Mouse (Mus musculus) forebrain, embryonic 12.5 days (tissue): ENCODE results near the gene Pdzph1. TPM values are rescaled to one million over a fixed set of nuclear protein-coding genes. Genes with fewer than 3 reads are reported as not detected.
A peak's percentile ranks its signal among the peaks of the same experiment; 100 is the strongest.

Experiments used
- ATAC-seq: fragments of 200-750 bp; cut with Nextera tagmentation; 2 replicates; pipeline ENCODE4 v1.8.0; 2017; ENCODE audit warnings: moderate TSS enrichment; ENCODE audit not compliant: low FRiP score
- H3K27ac ChIP-seq: fragments of 300-500 bp; sonication (generic); 2 replicates; pipeline ENCODE4 v1.5.1; 2016; ENCODE audit warnings: mild to moderate bottlenecking
- H3K27me3 ChIP-seq: fragments of 300-500 bp; sonication (generic); 2 replicates; pipeline ENCODE4 v1.6.1; 2016; ENCODE audit warnings: mild to moderate bottlenecking
- H3K36me3 ChIP-seq: fragments of 300-500 bp; sonication (generic); replicated peaks from 2 replicates; pipeline ENCODE4 v1.6.1; 2016; ENCODE audit warnings: mild to moderate bottlenecking
- H3K4me1 ChIP-seq: fragments of 300-500 bp; sonication (generic); 2 replicates; pipeline ENCODE4 v1.6.1; 2016
- H3K4me2 ChIP-seq: fragments of 300-500 bp; sonication (generic); 2 replicates; pipeline ENCODE4 v1.6.1; 2016; ENCODE audit warnings: mild to moderate bottlenecking, moderate library complexity
- H3K4me3 ChIP-seq: fragments of 300-500 bp; sonication (generic); replicated peaks from 2 replicates; pipeline ENCODE4 v1.5.1; 2016; ENCODE audit warnings: mild to moderate bottlenecking
- H3K9ac ChIP-seq: fragments of 300-500 bp; sonication (generic); 2 replicates; pipeline ENCODE4 v1.6.1; 2016; ENCODE audit warnings: mild to moderate bottlenecking
- H3K9me3 ChIP-seq: fragments of 300-500 bp; sonication (generic); 2 replicates; pipeline ENCODE4 v1.6.1; 2016
- WGBS: fragments of 180-500 bp; shearing (Covaris S2); methylation state at CpG from one replicate; pipeline ENCODE4 v1.1.7; 2016; 5-methylcytosine and 5-hydroxymethylcytosine counted together
- polyA plus RNA-seq: library from polyadenylated mRNA; unstranded; fragments of >200 nt; fragmentation: Nextera tagmentation; extraction: Ambion mirVana; gene quantifications from 2 replicates; pipeline ENCODE4 v1.2.1, GENCODE M21; 2016

Pdzph1 gene
- polyA plus RNA-seq, 1 experiment from 2014 or later: 13.8 TPM

DNA sequence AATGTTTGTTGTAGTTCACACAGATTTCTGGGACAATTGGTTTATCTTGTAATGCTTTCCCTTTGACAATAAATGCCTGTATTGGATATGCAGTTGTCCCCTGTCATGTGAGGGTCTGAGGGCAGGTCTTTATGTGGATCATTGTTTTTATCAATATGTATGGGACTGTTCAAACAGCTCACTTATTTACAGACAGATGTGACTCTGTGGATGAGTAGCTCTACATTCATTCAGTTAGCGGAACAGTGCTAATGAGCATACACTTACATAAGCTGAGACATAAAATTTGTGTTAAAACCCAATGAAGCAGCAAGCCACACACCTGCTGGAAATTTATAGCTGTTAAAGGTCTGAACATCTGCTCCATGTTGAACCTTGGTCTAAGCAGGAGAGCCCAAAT lies 34.1 kb downstream of the Pdzph1 start:
- whole genome bisulfite sequencing: 79% methylated on average over 1 of the region's 1 CpGs
- no peaks in the 10 kb centered on the region for H3K36me3 ChIP-seq
- H3K4me1 ChIP-seq: no peaks in the 10 kb centered on the region
- no peak overlapping the region for H3K4me2 ChIP-seq
- no peak for ATAC-seq
- H3K27ac ChIP-seq: no peak overlapping the region
- no peaks in the 10 kb centered on the region for H3K27me3 ChIP-seq
- no peak overlapping the region for H3K4me3 ChIP-seq
- H3K9ac ChIP-seq: no peak overlapping the region
- no peaks in the 10 kb centered on the region for H3K9me3 ChIP-seq

DNA sequence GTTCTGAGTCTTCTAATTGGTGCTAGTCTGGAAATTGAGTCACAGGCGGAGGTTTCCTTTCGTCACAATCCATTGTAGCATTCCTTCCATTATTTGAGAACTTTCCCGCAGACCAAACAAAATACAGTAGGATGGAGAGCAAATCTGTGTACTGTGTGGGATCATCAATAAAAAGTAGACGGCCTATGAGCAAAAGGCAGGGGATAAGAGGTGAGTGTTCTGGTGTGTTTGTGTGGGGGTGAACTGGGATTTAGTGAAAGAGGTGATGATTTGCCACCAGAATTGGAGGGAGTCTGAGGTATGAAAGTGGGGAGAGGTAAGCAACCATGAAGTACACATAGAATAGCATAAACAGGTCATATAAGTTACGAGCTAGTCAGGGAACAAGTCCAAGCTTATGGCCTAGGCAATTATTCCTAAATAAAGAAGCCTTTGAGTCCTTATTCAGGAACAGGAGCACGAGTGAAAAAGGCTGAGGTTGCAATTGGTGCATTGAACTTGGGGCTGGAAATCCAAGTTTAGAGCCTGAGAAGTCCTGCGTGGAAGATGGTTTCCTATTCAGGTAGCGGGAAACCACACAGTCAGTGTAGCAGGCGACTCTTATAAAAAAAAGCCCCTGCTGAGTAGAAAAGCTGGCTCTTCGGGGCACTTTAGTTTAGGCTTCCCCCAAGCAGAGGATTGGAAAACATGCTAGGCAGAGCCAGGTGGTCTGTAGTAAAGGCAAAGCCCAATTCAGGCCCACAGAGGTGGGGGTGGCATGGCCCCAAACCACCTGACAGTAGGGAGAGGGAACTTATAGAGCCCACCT lies 48.0 kb downstream of the Pdzph1 start:
- WGBS: 63% methylated on average over 10 of the region's 10 CpGs
- no peak for ATAC-seq
- H3K36me3 ChIP-seq: no peaks in the 10 kb centered on the region
- H3K9ac ChIP-seq: no peak overlapping the region
- no peaks in the 10 kb centered on the region for H3K27me3 ChIP-seq
- H3K4me2 ChIP-seq: no peak overlapping the region
- no peak overlapping the region for H3K27ac ChIP-seq
- no peaks in the 10 kb centered on the region for H3K4me1 ChIP-seq
- H3K9me3 ChIP-seq: no peaks in the 10 kb centered on the region
- no peak overlapping the region for H3K4me3 ChIP-seq

DNA sequence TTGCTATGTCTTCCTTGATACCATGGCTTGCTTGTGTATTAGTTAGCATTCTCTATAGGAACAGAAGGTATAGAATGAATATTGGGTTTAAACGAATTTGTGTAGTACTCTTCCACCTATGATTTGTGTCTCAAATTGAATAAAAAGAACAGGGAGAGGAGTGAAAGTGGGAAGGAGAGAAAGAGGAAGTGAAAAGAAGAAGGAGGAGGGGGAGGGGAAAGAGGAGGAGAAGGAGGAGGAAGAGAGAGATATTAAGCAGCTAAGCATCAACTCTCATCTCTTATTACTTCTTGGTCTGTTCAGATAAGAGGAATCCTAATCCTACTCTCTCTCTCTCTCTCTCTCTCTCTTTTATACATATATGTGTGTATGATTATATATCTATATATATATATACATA lies 52.6 kb downstream of the Pdzph1 start:
- no peak overlapping the region for H3K4me2 ChIP-seq
- H3K4me3 ChIP-seq: no peak overlapping the region
- H3K4me1 ChIP-seq: no peaks in the 10 kb centered on the region
- H3K9me3 ChIP-seq: no peaks in the 10 kb centered on the region
- no peak overlapping the region for H3K9ac ChIP-seq
- no peak overlapping the region for H3K27ac ChIP-seq
- H3K36me3 ChIP-seq: no peaks in the 10 kb centered on the region
- no peaks in the 10 kb centered on the region for H3K27me3 ChIP-seq
- no peak for ATAC-seq
- WGBS: 97% methylated on average over 1 of the region's 1 CpGs

DNA sequence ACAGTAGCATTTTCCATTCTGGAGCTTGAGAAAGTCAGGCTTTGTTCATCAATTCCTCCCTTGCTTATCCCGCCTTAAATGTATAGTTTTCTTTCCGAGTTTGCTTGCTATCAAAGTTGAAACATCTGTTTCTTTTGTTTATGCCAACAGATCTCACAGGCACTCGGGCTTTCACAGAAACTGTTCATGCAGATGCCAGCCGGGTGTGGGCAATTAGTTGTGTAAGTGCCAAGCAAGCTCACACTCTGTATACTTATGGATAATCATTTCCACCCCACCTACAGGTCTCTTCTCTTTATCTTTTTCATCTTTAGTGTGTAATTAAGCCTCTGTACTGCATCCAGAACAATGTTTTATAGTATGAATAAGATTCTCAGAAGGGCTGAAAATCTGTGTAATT lies 53.6 kb downstream of the Pdzph1 start:
- Histone ChIP-seq H3K27ac (no peak overlapping the region), H3K9ac (no peak overlapping the region), H3K4me1 (peaks cover 5% of the 10 kb centered on the region), H3K4me3 (no peak overlapping the region), H3K36me3 (no peaks in the 10 kb centered on the region), H3K4me2 (no peak overlapping the region), H3K9me3 (no peaks in the 10 kb centered on the region), H3K27me3 (no peaks in the 10 kb centered on the region)
- 17% methylated on average over 4 of the region's 4 CpGs for WGBS
- ATAC-seq: no peak

DNA sequence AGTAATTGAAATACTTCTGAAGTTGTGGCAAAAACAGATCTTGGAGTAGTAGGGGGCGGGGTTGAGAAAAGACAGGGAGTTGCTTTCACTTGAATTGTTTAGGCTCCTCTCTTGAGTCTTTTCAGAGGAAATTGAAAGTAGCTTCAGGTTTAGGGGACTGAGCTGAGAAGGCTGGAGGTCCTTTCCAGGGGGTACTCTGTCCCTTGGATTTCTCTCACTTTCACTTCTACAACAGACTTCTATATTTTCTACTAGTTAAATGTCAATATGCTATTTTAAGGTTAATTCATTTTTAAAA lies 58.2 kb downstream of the Pdzph1 start:
- peak overlapping the region; percentile 82 for H3K27ac ChIP-seq
- H3K36me3 ChIP-seq: no peaks in the 10 kb centered on the region
- ATAC-seq: no peak; the same call in 1 of the 2 replicates
- H3K4me3 ChIP-seq: no peak overlapping the region
- H3K4me1 ChIP-seq: peaks cover 16% of the 10 kb centered on the region
- H3K4me2 ChIP-seq: peak overlapping the region; percentile 34; the same call in 1 of the 2 replicates
- no peak overlapping the region for H3K9ac ChIP-seq
- WGBS: 0% methylated on average over 1 of the region's 1 CpGs
- no peaks in the 10 kb centered on the region for H3K9me3 ChIP-seq
- no peaks in the 10 kb centered on the region for H3K27me3 ChIP-seq

DNA sequence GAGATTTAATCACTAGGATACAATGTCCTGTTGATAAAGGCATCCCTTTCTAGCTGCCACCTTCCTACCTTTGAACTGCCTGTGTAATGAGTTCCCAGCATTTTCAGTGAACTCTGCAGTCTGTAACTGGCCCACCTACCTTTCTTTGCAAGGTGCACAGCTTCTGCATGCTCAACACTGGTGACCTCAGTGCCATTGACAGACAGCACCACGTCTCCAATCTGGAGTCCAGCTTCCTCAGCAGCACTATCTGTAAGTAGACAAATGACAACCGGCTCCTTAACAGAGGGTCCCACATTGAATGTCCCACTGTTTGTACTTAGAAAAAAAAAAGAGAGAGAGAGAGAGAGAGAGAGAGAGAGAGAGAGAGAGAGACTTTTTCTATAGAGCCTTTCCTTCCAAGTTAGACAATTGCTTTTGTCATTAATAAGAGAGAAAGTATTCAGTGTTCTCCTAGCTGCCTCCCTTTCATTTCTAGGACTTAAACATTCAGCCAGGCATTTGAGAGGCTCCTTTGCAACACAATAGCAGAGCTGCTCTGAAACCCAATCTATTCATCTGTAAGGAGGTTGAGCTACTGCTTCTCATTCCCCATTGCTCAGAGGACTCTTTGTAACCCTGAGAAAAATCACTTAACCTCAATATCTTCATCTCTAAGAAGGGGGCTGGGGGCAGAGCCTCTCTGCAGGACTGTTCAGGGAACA lies 58.7 kb downstream of the Pdzph1 start:
- 0% methylated on average over 2 of the region's 2 CpGs for WGBS
- Histone ChIP-seq H3K27ac (peak overlapping the region; percentile 82), H3K4me1 (peaks cover 16% of the 10 kb centered on the region), H3K27me3 (no peaks in the 10 kb centered on the region), H3K9ac (no peak overlapping the region), H3K9me3 (no peaks in the 10 kb centered on the region), H3K4me2 (peak overlapping the region; percentile 34), H3K36me3 (no peaks in the 10 kb centered on the region), H3K4me3 (no peak overlapping the region)
- ATAC-seq: peak; percentile 88

DNA sequence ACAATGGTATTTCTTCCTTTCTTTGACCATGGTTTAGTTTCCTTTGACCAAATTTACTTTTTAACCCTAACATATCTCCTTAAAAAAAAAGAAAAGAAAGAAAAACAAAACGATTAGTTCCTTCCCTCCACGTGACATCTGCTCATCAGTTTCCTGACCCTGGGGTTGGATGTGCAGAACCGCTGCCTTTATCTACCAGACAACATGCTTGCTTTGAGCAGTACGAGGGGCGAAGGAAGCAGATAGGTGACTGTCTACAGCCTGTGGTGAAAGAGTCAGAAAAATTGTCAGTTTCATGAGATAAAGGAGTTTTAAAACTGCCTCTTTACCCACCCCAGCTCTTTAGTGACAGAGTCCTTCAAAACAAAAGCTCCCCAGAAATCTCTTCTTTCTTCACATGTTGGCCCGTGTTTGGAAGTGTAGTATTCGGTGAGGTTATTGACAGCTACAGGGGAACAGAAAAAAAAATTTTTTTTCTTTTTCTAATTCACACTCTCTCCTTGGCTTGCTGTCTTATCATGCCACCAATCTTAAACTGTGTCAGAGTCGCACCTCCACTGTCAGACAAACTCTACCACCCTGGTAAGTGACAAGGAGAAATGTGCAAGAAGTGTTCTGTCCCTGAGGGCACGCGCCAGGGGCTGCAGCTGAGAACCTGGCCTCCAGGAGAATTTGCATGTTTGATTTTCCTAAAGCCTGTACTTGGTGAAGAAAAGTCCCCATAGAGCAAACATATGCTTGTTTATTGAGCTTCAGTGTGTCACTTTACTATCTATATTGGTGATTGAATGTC lies 66.2 kb downstream of the Pdzph1 start:
- no peaks in the 10 kb centered on the region for H3K9me3 ChIP-seq
- H3K4me2 ChIP-seq: no peak overlapping the region
- WGBS: 89% methylated on average over 10 of the region's 10 CpGs
- no peak overlapping the region for H3K4me3 ChIP-seq
- ATAC-seq: no peak
- no peak overlapping the region for H3K9ac ChIP-seq
- no peaks in the 10 kb centered on the region for H3K27me3 ChIP-seq
- H3K4me1 ChIP-seq: peaks cover 7% of the 10 kb centered on the region; the same call in 1 of the 2 replicates
- no peak overlapping the region for H3K27ac ChIP-seq
- H3K36me3 ChIP-seq: no peaks in the 10 kb centered on the region

DNA sequence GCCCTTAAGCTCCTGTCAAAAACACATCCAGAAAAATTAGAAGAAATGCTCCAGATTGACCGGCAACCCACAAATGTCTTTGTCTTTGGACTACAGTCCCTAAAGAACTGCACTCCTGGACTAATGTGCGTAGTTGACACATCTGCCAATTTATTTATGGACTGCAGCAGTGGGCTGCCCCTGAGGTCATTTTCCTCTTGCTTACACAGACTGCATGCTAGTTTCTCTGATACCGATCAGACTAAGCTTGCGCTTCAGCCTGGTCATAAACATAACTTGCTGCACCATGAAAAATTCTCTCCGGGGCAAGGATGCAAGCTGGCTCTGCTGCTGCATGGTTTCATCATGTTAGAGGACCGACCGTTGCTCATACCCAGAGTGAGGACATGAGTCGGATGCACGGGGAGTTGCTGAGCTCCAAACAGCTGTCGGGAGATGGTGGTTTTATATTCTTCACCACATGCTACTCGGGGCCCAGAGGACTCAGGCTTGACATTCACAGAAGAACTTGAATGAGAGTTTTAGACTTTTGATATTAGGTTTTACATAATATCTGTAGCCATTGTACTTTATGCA lies 67.2 kb downstream of the Pdzph1 start:
- H3K9me3 ChIP-seq: no peaks in the 10 kb centered on the region
- H3K9ac ChIP-seq: no peak overlapping the region
- no peaks in the 10 kb centered on the region for H3K36me3 ChIP-seq
- no peak overlapping the region for H3K27ac ChIP-seq
- H3K4me2 ChIP-seq: no peak overlapping the region
- no peak overlapping the region for H3K4me3 ChIP-seq
- no peak for ATAC-seq
- no peaks in the 10 kb centered on the region for H3K27me3 ChIP-seq
- H3K4me1 ChIP-seq: peaks cover 14% of the 10 kb centered on the region; the same call in 1 of the 2 replicates
- 85% methylated on average over 11 of the region's 11 CpGs for WGBS

DNA sequence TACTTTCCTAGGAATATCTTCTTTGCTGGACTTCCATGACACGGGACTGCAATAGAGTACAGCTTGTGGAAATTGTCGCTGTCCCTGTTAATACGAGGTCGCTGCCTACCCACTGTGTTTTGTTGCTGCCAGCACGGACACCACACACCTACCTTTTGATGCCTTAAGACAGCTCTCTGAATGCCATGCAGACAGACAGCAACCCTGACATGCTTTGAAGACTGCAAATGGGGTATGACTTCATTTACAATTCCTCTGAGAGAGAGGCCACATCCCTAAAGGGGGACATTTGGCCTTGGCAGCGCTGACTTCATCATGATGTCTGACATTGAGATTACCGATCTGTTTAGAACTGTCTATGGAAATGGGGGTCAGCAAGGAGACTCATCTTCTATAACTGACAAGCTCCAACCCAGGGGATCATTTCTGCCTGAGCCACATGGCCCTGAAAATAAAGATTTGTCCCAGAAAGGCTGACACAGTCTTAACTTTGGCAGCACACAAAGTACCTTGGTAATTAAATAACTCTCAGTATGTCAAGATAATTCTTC lies 67.8 kb downstream of the Pdzph1 start:
- no peaks in the 10 kb centered on the region for H3K9me3 ChIP-seq
- H3K36me3 ChIP-seq: no peaks in the 10 kb centered on the region
- peaks cover 14% of the 10 kb centered on the region; the same call in 1 of the 2 replicates for H3K4me1 ChIP-seq
- no peak overlapping the region for H3K4me3 ChIP-seq
- H3K4me2 ChIP-seq: no peak overlapping the region
- H3K27ac ChIP-seq: no peak overlapping the region
- WGBS: 80% methylated on average over 7 of the region's 7 CpGs
- no peak for ATAC-seq
- no peaks in the 10 kb centered on the region for H3K27me3 ChIP-seq
- H3K9ac ChIP-seq: no peak overlapping the region

DNA sequence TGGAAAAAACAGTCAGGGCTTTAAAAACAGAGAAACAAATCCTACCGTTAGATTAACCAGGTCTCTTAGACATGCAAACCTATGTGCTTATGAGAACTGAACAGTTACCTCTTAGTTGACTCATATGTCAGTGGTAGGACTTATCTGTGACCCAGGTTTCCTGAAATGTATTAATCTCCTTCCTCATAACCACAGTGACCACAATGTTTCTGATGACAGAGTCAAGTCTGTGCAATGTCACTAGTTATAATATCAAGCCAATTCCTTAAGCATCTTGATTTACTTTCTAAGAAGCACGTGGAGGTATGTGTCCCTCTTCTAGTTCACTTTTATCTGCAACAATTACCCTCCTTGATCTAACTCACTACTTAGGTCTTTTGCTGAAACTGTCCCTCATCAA lies 68.4 kb downstream of the Pdzph1 start:
- Histone ChIP-seq H3K9me3 (no peaks in the 10 kb centered on the region), H3K27me3 (no peaks in the 10 kb centered on the region), H3K9ac (no peak overlapping the region), H3K4me2 (no peak overlapping the region), H3K27ac (no peak overlapping the region), H3K4me1 (peaks cover 14% of the 10 kb centered on the region; the same call in 1 of the 2 replicates), H3K36me3 (no peaks in the 10 kb centered on the region), H3K4me3 (no peak overlapping the region)
- no peak for ATAC-seq
- 91% methylated on average over 2 of the region's 2 CpGs for WGBS

DNA sequence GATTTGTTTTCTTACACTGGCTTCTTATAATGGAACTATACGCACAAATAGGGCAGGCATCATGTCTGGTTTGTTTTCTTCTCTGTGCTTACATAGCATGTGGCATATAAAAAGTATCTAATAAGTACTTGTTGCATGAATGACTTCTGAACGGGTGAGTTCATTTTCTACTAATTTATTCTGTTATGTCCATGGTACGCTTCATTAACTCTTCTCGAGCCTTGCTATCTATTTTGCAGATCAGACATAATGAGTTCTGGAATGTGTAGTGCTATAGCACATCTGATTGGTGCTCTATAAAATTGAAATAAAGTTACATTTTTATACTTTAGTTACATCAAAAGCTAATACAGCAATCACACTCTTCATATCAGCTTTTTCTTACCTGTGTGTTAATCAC lies 71.2 kb downstream of the Pdzph1 start:
- Histone ChIP-seq H3K9me3 (no peaks in the 10 kb centered on the region), H3K27ac (no peak overlapping the region), H3K4me2 (no peak overlapping the region), H3K36me3 (no peaks in the 10 kb centered on the region), H3K4me1 (peaks cover 14% of the 10 kb centered on the region; the same call in 1 of the 2 replicates), H3K9ac (no peak overlapping the region), H3K27me3 (no peaks in the 10 kb centered on the region), H3K4me3 (no peak overlapping the region)
- ATAC-seq: no peak
- 27% methylated on average over 4 of the region's 4 CpGs for WGBS

DNA sequence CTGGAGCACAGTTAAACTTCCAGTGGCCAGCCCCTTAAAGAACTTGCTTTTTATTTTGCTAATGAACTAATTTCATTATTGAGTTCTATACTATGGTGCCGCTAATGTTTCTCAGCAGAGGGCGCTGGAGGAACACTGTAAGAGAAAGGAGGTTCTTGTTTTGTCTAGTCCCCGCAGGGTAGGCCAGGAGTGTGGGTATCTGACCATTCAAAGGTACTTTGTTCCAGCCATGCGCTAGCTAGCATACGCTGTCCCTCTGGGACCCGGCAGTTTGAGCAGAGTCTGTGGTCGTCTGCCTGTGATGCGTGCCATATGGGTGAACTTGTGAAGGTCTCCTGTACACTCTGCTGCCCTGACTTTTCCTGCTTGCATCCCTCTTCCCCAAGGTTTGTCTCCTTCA lies 72.1 kb downstream of the Pdzph1 start:
- no peak overlapping the region for H3K4me3 ChIP-seq
- H3K27me3 ChIP-seq: no peaks in the 10 kb centered on the region
- peak overlapping the region; percentile 33 for H3K4me2 ChIP-seq
- no peaks in the 10 kb centered on the region for H3K9me3 ChIP-seq
- H3K36me3 ChIP-seq: no peaks in the 10 kb centered on the region
- ATAC-seq: peak; percentile 90
- 3% methylated on average over 8 of the region's 8 CpGs for WGBS
- peaks cover 14% of the 10 kb centered on the region; the same call in 1 of the 2 replicates for H3K4me1 ChIP-seq
- H3K27ac ChIP-seq: no peak overlapping the region
- H3K9ac ChIP-seq: no peak overlapping the region
